Mouse (Mus musculus) WW6 (cell line): ENCODE results near the gene Apobec3.

Experiments
- DNase-seq: peaks from one replicate; pipeline ENCODE4 v3.0.0-alpha.2; 2013; ENCODE audit warnings: low read depth, low spot score

Gene Apobec3

DNA sequence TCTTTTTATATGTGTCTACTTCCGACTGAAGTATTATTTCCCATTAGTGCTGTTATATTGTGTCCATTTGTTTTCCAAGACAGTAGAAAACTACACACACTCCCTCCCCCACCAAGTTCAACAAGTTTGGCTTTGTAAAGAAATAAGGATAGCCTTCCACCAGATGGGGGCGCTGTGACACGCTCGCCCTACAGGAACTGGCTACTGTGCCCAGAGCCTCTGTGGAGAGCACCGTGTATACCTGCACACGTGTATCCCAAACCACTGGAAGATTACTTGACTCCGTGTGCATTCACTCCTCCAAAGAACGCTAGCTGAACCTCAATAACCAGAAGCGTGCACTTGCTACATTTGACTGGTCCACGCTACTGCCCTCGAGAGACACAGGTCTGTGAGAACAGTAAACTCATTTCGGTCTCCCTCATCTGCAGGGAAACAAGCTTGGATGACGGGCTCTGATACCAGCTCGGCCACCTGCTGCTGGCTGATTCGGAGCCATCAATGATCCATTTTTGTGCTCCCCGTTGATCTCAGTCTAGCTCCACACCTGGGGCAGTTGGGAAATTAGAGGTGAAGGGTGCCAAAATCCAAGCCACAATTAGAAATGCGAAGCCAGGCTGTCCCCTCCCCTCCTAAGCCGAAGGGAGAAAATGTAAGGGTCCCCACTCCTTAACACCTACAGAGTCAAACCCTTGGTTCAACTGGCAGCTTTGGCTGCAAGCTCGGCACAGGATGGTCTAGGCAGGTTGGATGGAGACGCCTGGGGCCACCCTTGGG is at the start of gene Apobec3:
TSS of gene Apobec3 (plus strand) at position 224 of the 777 bp plus-strand sequence.
- no peak for DNase-seq

DNA sequence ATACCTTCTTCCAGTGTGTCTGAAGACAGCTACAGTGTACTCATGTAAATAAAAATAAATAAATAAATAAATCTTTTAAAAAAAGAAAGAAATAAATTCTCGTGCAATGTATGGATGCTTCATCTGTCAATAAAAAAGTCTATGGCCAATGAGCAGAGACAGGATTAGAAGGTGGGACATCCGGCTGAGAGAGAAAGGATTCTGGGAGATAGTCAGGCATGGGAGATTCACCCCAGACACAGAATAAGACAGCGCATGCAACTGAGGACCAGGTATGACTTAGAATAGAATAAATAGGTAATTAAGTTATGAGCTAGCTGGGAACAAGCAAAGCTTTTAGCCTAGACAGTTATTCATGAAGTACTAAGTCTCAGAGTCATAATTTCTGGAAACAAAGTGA is 48.5 kb upstream of the Apobec3 start:
- DNase-seq = no peak

DNA sequence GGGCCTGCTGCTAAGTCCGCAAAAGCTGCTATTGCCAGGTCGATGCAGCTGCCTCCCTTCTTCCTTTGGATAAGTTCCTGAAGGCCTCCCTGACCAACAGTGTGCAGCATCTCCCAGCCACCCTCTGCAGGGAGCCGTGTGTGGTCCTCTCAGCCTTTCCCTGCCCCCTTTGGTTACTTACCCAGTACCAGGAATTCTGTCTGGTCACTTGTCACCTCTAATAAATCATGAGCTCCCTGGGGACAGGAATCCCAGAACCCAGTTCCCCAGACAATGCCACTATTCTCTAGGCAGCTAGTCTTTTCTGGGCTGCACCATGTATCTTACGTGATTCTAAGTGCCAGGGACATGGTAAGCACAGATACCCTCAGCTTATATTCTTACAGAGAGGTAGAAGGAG is 45.5 kb upstream of the Apobec3 start:
- no peak for DNase-seq

DNA sequence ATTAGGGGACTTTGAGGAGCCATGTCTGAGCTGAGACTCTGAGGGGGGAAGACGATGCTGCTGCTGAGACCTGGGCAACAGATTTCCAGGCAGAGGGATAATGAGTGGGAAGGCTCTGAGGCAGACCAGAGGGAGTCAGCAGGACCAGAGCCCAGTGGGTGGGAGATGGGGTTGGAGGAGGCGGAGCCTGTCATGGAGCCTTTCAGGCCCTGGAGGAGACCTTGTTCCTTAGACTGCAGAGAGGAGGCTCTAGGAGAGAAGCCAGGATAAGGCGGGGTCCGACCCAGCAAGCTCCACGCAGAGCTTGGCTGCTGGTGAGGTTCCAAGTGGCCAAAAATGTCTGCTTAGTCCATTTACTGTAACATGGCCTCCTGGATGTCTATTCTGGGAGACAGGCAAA is 44.4 kb upstream of the Apobec3 start:
- DNase-seq = peak; percentile 70

DNA sequence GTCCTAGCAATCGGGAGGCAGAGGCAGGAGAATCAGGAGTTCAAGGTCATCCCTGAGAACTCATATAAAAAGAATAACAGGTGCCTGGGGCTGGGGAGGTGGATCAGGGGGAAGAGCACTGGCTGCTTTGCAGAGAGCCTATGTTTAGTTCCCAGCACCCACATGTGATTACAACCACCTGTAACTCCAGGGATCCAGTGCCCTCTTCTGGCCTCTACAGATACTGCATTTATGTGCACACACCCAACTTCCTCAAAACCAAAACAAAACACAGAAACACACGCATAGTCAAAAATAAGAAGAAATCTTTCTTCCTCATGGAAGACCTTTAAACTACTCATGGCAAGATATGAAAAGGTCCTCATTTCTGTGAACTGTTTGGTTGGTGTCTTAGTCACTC is 41.3 kb upstream of the Apobec3 start:
- no peak for DNase-seq

DNA sequence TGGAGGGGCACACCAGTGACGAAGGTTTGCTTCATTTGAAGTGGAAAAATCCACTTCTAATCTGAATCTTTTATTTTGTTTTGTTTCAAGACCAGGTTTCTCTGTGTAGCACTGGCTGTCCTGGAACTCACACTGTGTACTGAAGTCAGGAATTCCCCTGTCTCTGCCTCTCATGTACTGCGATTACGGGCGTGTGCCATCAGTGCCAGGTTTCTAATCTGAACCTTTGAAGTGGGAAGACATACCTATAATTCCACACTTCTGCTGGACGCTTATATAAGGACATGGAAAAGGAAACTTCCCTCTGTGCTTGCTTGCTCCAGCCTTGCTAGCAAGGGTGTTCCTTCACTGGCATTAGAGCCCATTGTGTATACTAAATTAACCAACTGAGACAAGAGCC is 32.5 kb upstream of the Apobec3 start:
- no peak for DNase-seq

DNA sequence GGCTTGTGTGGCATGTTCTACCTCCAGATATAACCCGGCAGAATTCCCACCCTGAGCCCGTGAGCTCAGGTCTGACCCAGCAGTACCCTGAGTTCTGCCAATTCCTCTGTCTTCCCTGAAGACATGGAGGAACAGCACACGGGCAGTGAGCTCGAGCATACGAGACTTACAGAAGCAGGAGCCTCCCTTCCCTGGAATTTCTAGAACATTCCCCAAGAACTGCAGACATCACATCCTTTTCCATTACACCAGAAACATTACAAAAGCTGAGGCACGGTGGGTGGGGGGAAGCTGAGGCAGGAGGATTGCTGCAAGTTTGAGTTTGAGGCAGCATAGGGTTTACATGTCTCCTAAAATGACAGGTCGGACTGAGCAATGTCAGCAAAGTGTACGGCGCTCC is 31.6 kb upstream of the Apobec3 start:
- DNase-seq = no peak

DNA sequence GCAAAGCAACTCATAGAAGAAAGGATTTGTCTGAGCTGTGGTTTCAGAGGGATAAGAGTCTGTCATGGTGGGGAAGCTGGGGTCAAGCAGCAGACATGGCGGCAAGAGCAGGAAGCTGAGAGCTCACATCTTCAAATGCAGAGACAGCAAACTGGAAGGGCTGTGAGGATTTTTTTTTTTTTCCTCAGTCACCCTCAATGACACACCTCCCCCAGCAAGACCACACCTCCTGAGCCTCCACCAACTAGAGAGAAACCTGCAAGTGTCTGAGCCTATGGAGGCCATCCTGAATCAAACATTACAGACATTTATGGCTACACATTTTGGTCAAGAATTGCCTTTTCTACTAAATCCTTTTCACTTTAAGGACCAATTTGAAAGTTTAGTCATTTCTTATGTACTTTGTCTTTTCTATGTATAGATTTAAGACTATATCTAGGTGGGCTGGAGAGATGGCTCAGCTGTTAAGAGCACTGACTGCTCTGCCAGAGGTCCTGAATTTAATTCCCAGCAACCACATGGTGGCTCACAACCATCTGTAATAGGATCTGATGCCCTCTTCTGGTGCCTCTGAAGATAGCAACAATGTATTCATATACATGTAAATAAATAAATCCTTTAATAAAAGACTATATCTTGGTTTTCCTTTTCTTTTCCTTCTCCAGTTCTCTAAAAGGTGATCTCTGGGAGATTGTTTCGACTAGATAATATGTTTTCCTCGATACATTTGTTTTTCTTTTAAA is 24.0 kb upstream of the Apobec3 start:
- no peak for DNase-seq

DNA sequence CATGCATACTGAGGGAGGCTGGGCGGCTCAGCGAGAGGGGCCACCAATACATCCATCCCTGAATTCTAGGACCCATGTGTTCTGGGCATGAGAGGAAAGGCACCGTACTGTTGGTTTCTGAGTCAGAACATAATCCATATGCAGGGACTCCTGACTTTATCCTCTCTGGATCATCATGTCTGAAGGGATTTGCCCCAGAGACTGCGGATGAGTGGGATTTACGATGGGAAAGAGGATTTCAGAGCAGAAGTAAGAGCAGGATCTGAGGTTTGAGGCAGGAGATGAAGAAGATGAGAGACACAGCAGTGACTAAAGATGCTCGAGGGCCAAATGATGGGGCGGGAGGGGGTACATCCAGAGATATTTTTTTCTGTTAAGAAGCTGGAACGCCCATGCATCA is 17.9 kb upstream of the Apobec3 start:
- no peak for DNase-seq

DNA sequence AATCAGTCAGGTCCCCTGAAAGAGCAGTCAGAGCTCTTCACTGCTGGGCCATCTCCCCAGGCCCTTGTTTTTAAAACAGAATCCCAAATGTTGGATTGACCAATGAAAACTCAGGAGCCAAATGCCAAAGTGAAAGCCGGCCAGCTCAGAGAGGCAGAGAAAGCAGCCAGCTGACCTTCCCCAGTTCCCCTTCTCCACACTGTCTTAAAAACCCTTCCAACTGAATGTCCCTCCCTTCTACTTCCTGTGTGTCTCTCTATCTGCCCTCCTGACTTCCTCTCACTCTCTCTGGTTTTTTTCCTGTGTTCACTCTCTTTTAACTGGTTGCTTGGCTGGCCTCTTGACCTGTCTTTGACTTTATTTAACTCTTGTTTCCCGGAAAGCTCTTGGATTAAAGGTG is 17.5 kb upstream of the Apobec3 start:
- DNase-seq = no peak

DNA sequence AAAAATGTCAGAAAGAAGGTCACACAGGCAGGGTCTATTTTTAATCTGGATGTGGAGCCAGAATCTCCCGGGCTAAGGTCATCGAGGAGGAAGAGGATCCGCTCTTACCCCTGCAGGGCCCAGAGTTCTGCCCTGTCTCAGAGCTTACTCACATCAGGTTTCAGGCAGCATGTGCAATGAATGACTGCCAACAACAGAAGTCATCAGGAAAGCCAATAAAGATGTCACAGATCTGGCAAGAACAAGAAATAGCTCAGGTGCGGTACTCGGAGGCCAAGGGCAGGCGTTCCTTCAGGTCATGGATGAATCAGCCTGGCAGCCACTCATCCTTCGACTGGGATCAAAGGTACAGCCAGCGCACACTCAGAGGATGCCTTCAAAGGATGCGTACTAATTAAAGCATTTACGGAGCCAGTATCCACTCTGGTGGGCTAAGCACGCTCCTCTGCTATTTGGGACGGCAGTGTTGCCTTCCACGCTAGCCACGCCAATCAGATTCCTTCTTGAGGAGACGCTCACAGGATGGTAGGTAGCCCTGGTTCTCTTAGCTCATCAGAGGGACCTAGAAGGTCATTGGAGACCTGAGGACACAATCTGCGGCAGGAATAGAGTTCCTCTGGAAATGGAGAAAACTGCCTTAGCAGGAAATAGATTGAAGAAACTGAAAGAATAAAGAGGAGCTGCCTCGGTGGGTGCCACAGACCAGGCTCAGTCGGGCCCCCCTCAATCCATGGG is 16.0 kb upstream of the Apobec3 start:
- no peak for DNase-seq

DNA sequence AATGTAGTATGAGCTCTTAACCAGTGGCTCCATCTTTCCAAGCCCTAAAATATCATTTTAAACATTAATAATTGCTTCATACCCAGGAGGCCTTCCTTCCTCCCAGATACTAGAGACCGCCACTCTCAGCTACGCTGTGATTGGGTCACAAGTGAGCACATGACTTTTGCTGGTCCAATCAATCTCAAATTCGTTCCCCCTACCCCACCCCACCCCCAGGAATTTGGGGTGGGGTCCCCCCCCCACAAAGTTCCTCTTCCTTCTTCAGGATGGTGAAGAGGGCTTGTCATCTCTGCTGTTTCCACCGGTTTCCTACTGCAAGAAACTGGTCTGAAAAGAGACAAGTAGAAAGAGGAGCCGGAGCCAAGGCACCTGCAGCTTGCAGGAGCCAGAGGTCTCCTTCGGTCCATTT is 12.7 kb upstream of the Apobec3 start:
- DNase-seq = no peak

DNA sequence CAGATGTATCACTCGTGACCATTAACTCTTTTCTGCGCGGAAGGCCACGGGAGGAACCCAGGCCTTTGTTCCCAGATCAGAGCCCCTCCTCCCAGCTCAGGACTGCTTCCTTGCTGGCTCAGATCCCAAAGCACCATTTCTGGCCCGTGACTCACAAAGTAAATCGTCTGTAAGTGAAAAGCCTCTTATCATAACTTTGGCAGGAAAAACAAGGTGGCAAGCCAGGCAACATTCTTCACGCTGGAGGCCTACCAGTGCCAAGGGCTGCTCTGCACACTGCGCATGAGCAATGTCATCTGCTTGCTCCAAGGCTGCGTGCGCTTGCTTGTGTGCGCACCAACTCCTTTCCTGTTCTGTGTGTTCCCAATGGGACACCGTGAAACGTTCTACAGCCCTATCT is 12.1 kb upstream of the Apobec3 start:
- no peak for DNase-seq

DNA sequence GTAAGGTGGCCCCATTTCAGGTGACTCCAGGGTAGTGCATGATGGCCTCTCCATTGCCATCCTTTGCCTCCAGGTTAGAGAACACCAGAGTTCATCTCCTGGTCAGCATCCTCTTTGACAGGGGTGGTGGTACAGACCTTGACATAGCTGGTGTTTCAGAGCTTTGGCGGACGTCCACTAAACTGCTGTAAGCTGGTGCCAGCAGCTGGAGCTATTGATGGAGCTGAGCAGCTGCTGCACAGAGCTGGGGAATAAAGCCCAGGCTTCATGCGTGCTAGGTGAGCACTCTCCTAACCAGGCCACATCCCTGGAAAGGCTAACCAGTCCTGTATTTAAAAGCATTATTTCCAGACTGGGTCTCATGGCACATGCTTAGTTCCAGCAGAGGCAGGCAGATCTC is 11.0 kb upstream of the Apobec3 start:
- DNase-seq = no peak

DNA sequence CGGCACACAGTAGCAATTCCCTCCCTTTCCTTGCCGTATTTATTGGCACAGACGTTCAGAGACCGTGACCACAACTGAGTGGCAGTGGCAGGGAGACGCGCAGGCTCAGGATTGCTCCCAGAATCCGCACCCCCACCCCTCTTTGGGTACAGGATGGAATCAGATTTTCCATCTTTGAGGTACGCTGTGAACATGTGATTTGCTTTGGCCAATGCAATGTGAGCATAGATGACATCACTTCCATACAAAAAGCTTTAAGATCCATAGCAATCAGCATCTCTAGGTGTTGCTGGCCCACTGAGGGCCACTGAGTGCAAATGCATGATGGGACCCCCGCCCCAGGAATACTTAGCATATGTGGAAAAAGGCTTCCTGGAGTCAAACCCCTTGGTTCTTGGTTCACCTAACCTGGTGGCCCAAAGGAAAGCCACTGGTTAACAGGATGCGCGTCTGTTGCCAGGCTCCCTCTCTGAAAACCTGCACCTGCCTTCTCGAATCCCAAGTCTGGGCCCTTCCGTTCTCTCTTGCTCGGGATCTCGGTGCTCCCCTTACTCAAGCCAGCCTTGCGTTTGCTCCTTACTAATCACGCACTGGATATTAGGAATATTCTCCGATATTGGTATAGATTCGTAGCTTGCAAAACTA is 8.7 kb upstream of the Apobec3 start:
- no peak for DNase-seq

DNA sequence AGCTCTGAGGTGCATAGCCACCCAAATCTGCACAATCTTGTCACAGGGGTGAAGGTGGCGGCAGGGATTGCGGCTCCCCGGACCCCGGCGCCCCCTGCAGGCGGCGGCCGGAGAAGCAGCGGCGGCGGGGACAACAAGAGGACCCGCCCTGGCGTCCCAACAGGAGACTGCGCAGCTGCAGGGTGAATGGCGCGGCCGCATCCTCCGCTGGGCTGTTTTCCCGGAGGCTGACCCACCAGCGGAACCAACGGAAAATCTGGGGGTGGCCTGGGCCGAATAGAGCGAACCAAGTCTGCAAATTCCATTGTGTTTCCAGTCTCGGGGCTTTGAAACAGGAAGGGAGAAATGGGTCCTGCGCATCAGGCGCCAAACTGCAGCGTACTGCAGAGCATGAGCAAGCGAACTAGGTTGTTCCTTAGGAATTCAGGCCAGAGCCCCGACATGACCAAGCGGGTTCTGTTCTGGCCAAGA is 8.1 kb upstream of the Apobec3 start:
- peak; percentile 80 for DNase-seq

DNA sequence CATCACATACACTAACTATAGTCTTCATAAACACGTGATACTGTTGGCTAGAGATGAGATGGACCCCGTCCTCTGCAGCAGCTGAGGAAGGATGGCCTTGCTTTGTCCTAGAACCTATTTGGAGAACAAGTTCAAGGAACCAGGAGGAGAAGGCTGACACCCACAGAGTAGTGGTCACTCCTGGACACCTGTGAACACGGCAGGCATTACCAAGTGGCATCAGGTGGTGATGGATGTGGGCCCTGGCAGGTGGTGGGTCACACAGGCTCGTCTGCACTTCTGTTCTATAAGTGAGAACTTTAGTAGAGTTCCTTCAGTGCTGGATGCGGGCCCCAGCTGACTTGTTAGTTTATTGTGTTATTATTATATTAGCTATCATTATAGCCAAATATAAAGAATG is 6.6 kb upstream of the Apobec3 start:
- no peak for DNase-seq

DNA sequence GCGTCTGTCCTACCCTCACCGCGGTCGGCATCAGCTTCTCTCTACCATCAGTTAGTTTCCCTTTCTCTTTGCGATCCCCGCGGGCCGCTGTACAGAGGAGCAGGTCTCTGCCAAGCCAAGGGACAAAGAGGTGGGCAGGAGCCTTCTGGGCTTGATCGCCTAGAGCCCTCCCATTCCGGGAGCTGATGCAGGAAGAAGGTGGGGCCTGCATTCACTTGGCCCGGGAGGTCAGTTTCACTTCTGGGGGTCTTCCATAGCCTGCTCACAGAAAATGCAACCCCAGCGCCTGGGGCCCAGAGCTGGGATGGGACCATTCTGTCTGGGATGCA is 718 bp downstream of the Apobec3 start:
- no peak for DNase-seq

DNA sequence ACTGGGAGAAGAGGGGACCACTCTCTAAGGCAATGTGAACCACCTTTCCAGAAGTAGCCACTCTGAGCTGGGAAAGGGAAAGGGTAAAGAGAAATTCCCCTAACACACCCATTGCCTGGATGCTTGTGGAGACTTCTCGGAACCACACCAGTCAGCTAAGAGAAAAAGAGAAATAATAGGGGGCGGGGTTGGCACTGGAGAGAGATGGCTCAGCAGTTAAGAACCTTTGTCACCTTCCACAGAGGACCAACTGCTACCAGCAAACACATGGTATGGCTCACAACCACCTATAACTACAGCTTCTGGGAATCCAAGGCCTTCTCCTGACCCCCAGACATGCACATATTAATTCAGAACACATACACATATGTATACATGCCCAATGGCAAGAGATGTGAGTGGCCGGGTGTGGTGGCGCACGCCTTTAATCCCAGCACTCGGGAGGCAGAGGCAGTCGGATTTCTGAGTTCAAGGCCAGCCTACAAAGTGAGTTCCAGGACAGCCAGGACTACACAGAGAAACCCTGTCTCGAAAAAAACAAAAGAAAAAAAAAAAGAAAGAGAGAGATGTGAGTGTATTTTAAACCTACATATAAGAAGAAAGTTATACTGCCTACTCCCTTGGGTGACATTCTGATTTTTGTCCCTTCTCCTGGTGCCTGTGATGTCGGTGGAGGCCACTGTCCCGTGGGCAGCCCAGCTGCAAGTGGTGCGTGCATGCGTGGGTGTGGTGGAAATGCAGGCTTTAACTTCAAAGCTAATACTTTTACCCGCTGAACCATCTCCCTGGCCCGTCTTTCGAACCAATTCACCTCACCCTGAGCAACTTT is 1.8 kb downstream of the Apobec3 start:
- DNase-seq = no peak

DNA sequence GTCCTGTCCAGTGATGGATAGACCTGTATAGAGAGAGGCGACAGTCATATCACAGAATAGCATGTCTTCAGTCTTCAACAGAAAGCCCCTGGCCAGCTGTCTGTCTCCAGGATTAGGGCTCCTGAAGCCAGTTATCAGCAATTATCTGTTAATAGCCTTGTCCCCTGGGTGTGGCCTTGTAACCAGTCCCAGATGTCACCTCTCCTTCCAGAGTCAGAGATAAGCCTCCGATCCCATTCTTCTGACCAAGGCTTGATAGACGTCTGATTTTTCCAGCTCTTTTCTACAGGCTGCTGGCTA is 2.3 kb downstream of the Apobec3 start:
- DNase-seq = no peak

DNA sequence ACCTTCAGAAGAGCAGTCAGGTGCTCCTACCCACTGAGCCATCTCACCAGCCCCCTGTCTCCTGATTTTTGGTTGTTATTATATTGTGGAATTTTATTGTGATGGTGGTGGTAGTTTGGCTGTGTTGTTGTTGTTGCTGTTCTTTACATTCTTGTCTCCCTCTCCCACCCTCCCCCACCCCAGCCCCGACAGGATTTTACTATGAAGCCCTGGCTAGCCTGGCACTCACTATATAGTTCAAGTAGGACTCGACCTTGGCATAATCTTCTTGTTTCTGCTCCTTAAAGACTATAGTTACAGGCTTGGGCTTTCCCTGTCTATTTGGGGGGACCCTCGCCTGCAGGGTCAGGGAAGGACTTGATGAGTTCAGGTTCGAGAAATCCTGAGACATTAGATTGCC is 2.9 kb downstream of the Apobec3 start:
- no peak for DNase-seq
